Mouse (Mus musculus): ENCODE results near the gene Tom1. TPM values are rescaled to one million over a fixed set of nuclear protein-coding genes. Genes with fewer than 3 reads are reported as not detected.

The Tom1 gene
- polyA plus RNA-seq, 1 experiment from 2014 or later, result 35.1 TPM

GRCm38 (mm10) chr8:75103376-75103878 is 69.9 kb downstream of the Tom1 start:
- WGBS, result 28% methylated on average over 8 of the region's 8 CpGs
- Histone ChIP-seq H3K9me3 (replicated peaks) (no peaks in the 10 kb centered on the region), H3K4me1 (0 out of 2 replicates have a peak, but pooled peaks cover 3% of the 10 kb centered on the region), H3K27ac (no peak overlapping the region), H3K9ac (no peak overlapping the region), H3K36me3 (peaks cover 8% of the 10 kb centered on the region), H3K4me2 (no peak overlapping the region), H3K4me3 (replicated peaks) (no peak overlapping the region), H3K27me3 (no peaks in the 10 kb centered on the region)
- peak; percentile 11; the same call in 1 of the 2 replicates for ATAC-seq (replicated peaks; ENCODE audit: low FRiP score)

- Histone ChIP-seq H3K4me1 (peaks cover 29% of the 10 kb centered on the region), H3K27ac (peak overlapping the region; percentile 86), H3K4me3 (replicated peaks) (peak overlapping the region; percentile 83), H3K4me2 (peak overlapping the region; percentile 70), H3K9me3 (replicated peaks) (no peaks in the 10 kb centered on the region), H3K36me3 (peaks cover 28% of the 10 kb centered on the region), H3K9ac (peak overlapping the region; percentile 62), H3K27me3 (no peaks in the 10 kb centered on the region)
- peak; percentile 75 for ATAC-seq (replicated peaks; ENCODE audit: low FRiP score)
- WGBS, result 0% methylated on average over 9 of the region's 9 CpGs
Observed at GRCm38 (mm10) chr8:75108527-75109235, 75.2 kb downstream of the Tom1 start.

GRCm38 (mm10) chr8:75109236-75109967 is 75.9 kb downstream of the Tom1 start, which contains the start of gene Mcm5:
Mcm5 (plus strand) TSS chr8:75109569.
- H3K27me3 ChIP-seq, result no peaks in the 10 kb centered on the region
- H3K36me3 ChIP-seq, result peaks cover 35% of the 10 kb centered on the region
- peak within 1 kb of the TSS; percentile 86 for H3K27ac ChIP-seq
- peak within 1 kb of the TSS; percentile 71 for H3K4me2 ChIP-seq
- H3K9ac ChIP-seq, result peak within 1 kb of the TSS; percentile 70
- ATAC-seq (replicated peaks; ENCODE audit: low FRiP score), result peak; percentile 98
- H3K4me3 ChIP-seq (replicated peaks), result peak within 1 kb of the TSS; percentile 83
- H3K9me3 ChIP-seq (replicated peaks), result no peaks in the 10 kb centered on the region
- H3K4me1 ChIP-seq, result peaks cover 31% of the 10 kb centered on the region
- WGBS, result under 1% methylated on average over 59 of the region's 59 CpGs

GRCm38 (mm10) chr8:75110093-75110492 is 76.6 kb downstream of the Tom1 start:
- Histone ChIP-seq H3K9me3 (replicated peaks) (no peaks in the 10 kb centered on the region), H3K9ac (peak overlapping the region; percentile 70), H3K4me2 (peak overlapping the region; percentile 71), H3K36me3 (peaks cover 42% of the 10 kb centered on the region), H3K27ac (no peak overlapping the region), H3K4me3 (replicated peaks) (peak overlapping the region; percentile 83), H3K4me1 (peaks cover 31% of the 10 kb centered on the region), H3K27me3 (no peaks in the 10 kb centered on the region)
- 8% methylated on average over 13 of the region's 13 CpGs for WGBS
- no peak for ATAC-seq (replicated peaks; ENCODE audit: low FRiP score)

- WGBS, result 89% methylated on average over 1 of the region's 1 CpGs
- peaks cover 98% of the 10 kb centered on the region for H3K36me3 ChIP-seq
- no peak overlapping the region for H3K27ac ChIP-seq
- 0 out of 2 replicates have a peak, but pooled peaks cover 2% of the 10 kb centered on the region for H3K4me1 ChIP-seq
- H3K4me2 ChIP-seq, result no peak overlapping the region
- no peaks in the 10 kb centered on the region for H3K9me3 ChIP-seq (replicated peaks)
- H3K27me3 ChIP-seq, result no peaks in the 10 kb centered on the region
- no peak for ATAC-seq (replicated peaks; ENCODE audit: low FRiP score)
- no peak overlapping the region for H3K4me3 ChIP-seq (replicated peaks)
- H3K9ac ChIP-seq, result no peak overlapping the region
Observed at GRCm38 (mm10) chr8:75118505-75118904, 85.0 kb downstream of the Tom1 start.

GRCm38 (mm10) chr8:75119287-75119686 is 85.8 kb downstream of the Tom1 start:
- H3K27me3 ChIP-seq, result no peaks in the 10 kb centered on the region
- 92% methylated on average over 2 of the region's 2 CpGs for WGBS
- H3K4me2 ChIP-seq, result no peak overlapping the region
- H3K36me3 ChIP-seq, result peaks cover 98% of the 10 kb centered on the region
- H3K4me3 ChIP-seq (replicated peaks), result no peak overlapping the region
- no peaks in the 10 kb centered on the region for H3K9me3 ChIP-seq (replicated peaks)
- no peak overlapping the region for H3K27ac ChIP-seq
- no peaks in the 10 kb centered on the region for H3K4me1 ChIP-seq
- no peak for ATAC-seq (replicated peaks; ENCODE audit: low FRiP score)
- no peak overlapping the region for H3K9ac ChIP-seq

Other genes starting within 250 kb of the Tom1 start
- gene Isx, start 160.5 kb upstream of the Tom1 start, polyA plus RNA-seq (2015; fragmentation: Nextera tagmentation; extraction: Ambion mirVana), result 0.32 TPM in 1 of 2 replicates, not detected in the other
- 38.6 and 46.4 TPM in 2 replicates for gene Hmgxb4, start 40.3 kb upstream of the Tom1 start, polyA plus RNA-seq (2015; fragmentation: Nextera tagmentation; extraction: Ambion mirVana)
- gene Hmox1, start 59.9 kb downstream of the Tom1 start, polyA plus RNA-seq (2015; fragmentation: Nextera tagmentation; extraction: Ambion mirVana), result 37.9 and 40.1 TPM in 2 replicates
- 173 and 194 TPM in 2 replicates for gene Mcm5, start 75.9 kb downstream of the Tom1 start, polyA plus RNA-seq (2015; fragmentation: Nextera tagmentation; extraction: Ambion mirVana)
- gene Rasd2, start 180.2 kb downstream of the Tom1 start, polyA plus RNA-seq (2015; fragmentation: Nextera tagmentation; extraction: Ambion mirVana), result 1.9 and 2.3 TPM in 2 replicates